Mouse (Mus musculus) spleen, adult 2 months (tissue): ENCODE measurements at regions not wholly inside any gene's neighbourhood (a gene's known extent, or its start where the extent isn't known, plus 50 kb on each side); places are given as distances from the start of the nearest gene placed in this dataset.

Experiments
- CTCF ChIP-seq: fragments of 200-500 bp; IDR thresholded peaks from 2 replicates; pipeline ENCODE4 v1.5.1; 2011; ENCODE audit warnings: mild to moderate bottlenecking, inconsistent platforms; ENCODE audit not compliant: insufficient read depth, insufficient read length, insufficient replicate concordance; ENCODE audit errors: extremely low read depth
- POLR2A ChIP-seq: fragments of 200-500 bp; IDR thresholded peaks from 2 replicates; pipeline ENCODE4 v1.6.1; 2011; ENCODE audit warnings: low read depth, low read length, inconsistent platforms

DNA sequence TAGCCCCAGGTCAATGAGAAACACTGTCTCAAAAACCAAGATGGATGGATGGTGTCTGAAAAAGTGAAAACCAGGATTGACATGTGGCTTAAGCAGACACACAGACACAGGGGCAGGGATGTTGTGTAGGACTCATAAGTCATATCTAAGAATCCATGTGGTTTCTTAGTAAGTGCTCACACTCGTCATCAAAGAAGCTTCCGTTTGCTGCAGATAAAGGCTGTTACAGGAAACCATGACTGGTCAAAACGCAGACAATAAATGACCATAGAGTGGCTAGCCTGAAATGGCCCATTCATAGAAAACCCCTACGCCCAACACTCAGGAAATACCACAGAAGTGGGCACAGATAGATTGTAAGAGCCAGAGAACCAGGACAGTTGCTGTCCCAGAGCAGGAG lies 118.8 kb upstream of the Mgat5 start:
- TF ChIP-seq POLR2A (no peak), CTCF (no peak)
